Mouse (Mus musculus) bone marrow, adult 2 months (tissue): Measurements from ENCODE around the gene Coro7.

Source experiments
- CTCF ChIP-seq: fragments of 200-500 bp; IDR thresholded peaks from 2 replicates; pipeline ENCODE4 v1.5.1; 2011; ENCODE audit warnings: low read length, control low read depth; ENCODE audit not compliant: control insufficient read depth, insufficient read depth
- POLR2A ChIP-seq: fragments of 200-500 bp; IDR thresholded peaks from 2 replicates; pipeline ENCODE4 v1.6.1; 2011; ENCODE audit warnings: low read depth, mild to moderate bottlenecking, control low read depth, low read length, borderline replicate concordance; ENCODE audit not compliant: control insufficient read depth

GRCm38 (mm10) chr16:4727963-4728362 lies 48.4 kb upstream of the Coro7 start:
- TF ChIP-seq POLR2A (no peak), CTCF (no peak)
